26 mouse cellular contexts compared by ENCODE assay signal in the genomic region with DNA sequence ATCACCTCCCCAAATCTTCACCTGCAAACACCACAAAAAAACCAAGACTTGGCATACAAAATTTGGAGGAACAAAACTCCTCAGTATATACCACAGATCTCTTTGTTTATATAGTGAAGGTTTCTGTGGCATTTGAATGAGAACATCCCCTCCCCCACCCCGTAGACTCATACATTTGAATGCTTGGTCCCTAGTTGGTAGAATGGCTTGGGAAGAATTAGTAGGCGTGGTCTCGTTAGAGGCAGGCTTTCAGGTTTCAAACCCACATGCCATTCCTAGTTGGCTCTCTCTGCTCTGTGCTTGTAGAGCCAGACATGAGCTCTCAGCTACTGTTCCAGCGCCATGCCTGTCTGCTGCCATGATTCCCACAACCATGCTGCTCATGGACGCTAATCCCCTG. TPM values are rescaled to one million over a fixed set of nuclear protein-coding genes. Genes with fewer than 3 reads are reported as not detected.
A peak's percentile ranks its signal among the peaks of the same experiment; 100 is the strongest.
DNase-seq lines count a peak whose midpoint lies in the region; ATAC-seq lines count a peak whose summit lies in the region.
"Had no signal": no experiment of that assay in that cellular context is flagged by ENCODE, and none has a peak within 500 bp of the region (broad histone marks: within the 10 kb centered on the region; RNA-seq: fewer than 3 reads in every experiment).

No protein-coding gene starts in this region.

- H3K9ac ChIP-seq in kidney, embryonic 15.5 days, result no peak overlapping the region
- H3K9ac ChIP-seq: forebrain, embryonic 13.5 days; heart, embryonic 12.5 days; heart, embryonic 15.5 days; hindbrain, embryonic 14.5 days had no signal

- peak overlapping the region; percentile 74; the same call in 1 of the 2 replicates for H3K27ac ChIP-seq in kidney, embryonic 15.5 days
- H3K27ac ChIP-seq: forebrain, embryonic 10.5 days; forebrain, embryonic 13.5 days; heart, embryonic 15.5 days; hindbrain, embryonic 14.5 days; hindbrain, postnatal 0 days had no signal

- no peaks in the 10 kb centered on the region for H3K9me3 ChIP-seq in kidney, embryonic 15.5 days (replicated peaks)
- H3K9me3 ChIP-seq: forebrain, embryonic 10.5 days; forebrain, embryonic 13.5 days; heart, embryonic 12.5 days; heart, embryonic 15.5 days had no signal

- no peaks in the 10 kb centered on the region for H3K27me3 ChIP-seq in kidney, embryonic 15.5 days
- H3K27me3 ChIP-seq: CH12.LX; forebrain, embryonic 13.5 days; heart, embryonic 12.5 days; heart, embryonic 15.5 days had no signal

- no peak for DNase-seq in kidney, postnatal 36 days
- DNase-seq in ES-CJ7 (ENCODE audit: low read depth, low spot score), result peak; percentile 53
- peak; percentile 65 for DNase-seq in R1 (ENCODE audit: low read depth, low spot score)
- DNase-seq in retina, embryonic 14.5 days (ENCODE audit: low spot score), result peak; percentile 22
- DNase-seq in spleen, postnatal 4 days (ENCODE audit: low spot score in 2 of 2), result no peak
- no peak for DNase-seq in cerebellum, adult 18-20 months
- DNase-seq: adrenal gland, adult 2 months; adrenal gland, postnatal 14 days; B cell, adult 2 months; cerebellum, adult 11-12 months; cerebellum, adult 9-10 months; cerebellum, postnatal 14 days; gastrocnemius, postnatal 14 days; heart, adult 18-20 months; heart, postnatal 10 days; heart, postnatal 36 days had no signal

- H3K4me2 ChIP-seq in kidney, embryonic 15.5 days, result no peak overlapping the region
- H3K4me2 ChIP-seq: forebrain, embryonic 13.5 days; heart, embryonic 12.5 days; heart, embryonic 15.5 days; hindbrain, embryonic 14.5 days had no signal

- H3K4me1 ChIP-seq in kidney, embryonic 15.5 days, result peaks cover 68% of the 10 kb centered on the region
- H3K4me1 ChIP-seq: forebrain, embryonic 13.5 days had no signal

- ATAC-seq in kidney, embryonic 15.5 days (replicated peaks; ENCODE audit: low FRiP score), result no peak
- ATAC-seq: forebrain, embryonic 13.5 days; forebrain, embryonic 16.5 days; hindbrain, postnatal 0 days; inflammation-experienced regulatory T-cells, adult 6 months had no signal

- no peak overlapping the region for H3K4me3 ChIP-seq in kidney, embryonic 15.5 days (replicated peaks)
- H3K4me3 ChIP-seq: forebrain, embryonic 10.5 days; forebrain, embryonic 13.5 days; heart, embryonic 12.5 days; heart, embryonic 15.5 days had no signal

- H3K36me3 ChIP-seq in kidney, embryonic 15.5 days, result no peaks in the 10 kb centered on the region
- H3K36me3 ChIP-seq: forebrain, embryonic 10.5 days; heart, embryonic 12.5 days; heart, embryonic 15.5 days had no signal

- WGBS in kidney, embryonic 15.5 days, result 85% methylated on average over 5 of the region's 5 CpGs

RNA-seq across cellular contexts. Expression of gene Igfbp7, which starts 26.2 kb away (rescaled TPM):
- polyA plus RNA-seq in kidney, embryonic 15.5 days (2015; fragmentation: Nextera tagmentation; extraction: Ambion mirVana), result 343 and 354 TPM in 2 replicates

Comparison
In these comparisons a context has a peak if more than half of its experiments do, and no peak if none do; other contexts are left out.
1. DNase-seq: peak in ES-CJ7 (single experiment), R1 (single experiment) and retina, embryonic 14.5 days (single experiment); none in kidney, postnatal 36 days (0 of 2), spleen, postnatal 4 days (0 of 2) and cerebellum, adult 18-20 months (0 of 2).